Mouse (Mus musculus): ENCODE results near the gene Plekhs1. TPM values are rescaled to one million over a fixed set of nuclear protein-coding genes. Genes with fewer than 3 reads are reported as not detected.

Gene Plekhs1
- total and polyA plus RNA-seq, 3 experiments: not detected

GRCm38 (mm10) chr19:56424606-56425395 lies 36.6 kb upstream of the Plekhs1 start:
- H3K9me3 ChIP-seq (replicated peaks): 0 out of 2 replicates have a peak, but pooled peaks cover 4% of the 10 kb centered on the region
- H3K4me3 ChIP-seq (ENCODE audit: low read depth, low read length): no peak overlapping the region
- H3K4me1 ChIP-seq (ENCODE audit: insufficient read depth, low read depth, low read length): peaks cover 3% of the 10 kb centered on the region; the same call in 1 of the 2 replicates
- peaks cover 83% of the 10 kb centered on the region for H3K36me3 ChIP-seq (replicated peaks)
- ATAC-seq (ENCODE audit: extremely low read depth, insufficient number of reproducible peaks, low FRiP score, poor library complexity, severe bottlenecking) (no peak), DNase-seq (ENCODE audit: low spot score) (no peak)
- TF ChIP-seq TAL1 (conservative IDR thresholded peaks at IDR 0.05; ENCODE audit: low read depth, low read length): no peak
- no peak for TF ChIP-seq POLR2AphosphoS5 (IDR thresholded peaks at IDR 0.05; ENCODE audit: insufficient replicate concordance, low read depth, low read length)
- TF ChIP-seq GATA1 (IDR thresholded peaks at IDR 0.05; ENCODE audit: borderline replicate concordance, low read length): no peak
- TF ChIP-seq CTCF (IDR thresholded peaks at IDR 0.05; ENCODE audit: low read depth, low read length): no peak
- TF ChIP-seq GATA2 (IDR thresholded peaks at IDR 0.05; ENCODE audit: borderline replicate concordance, low read depth, low read length): no peak
- no peaks in the 10 kb centered on the region for H3K27me3 ChIP-seq (ENCODE audit: insufficient read depth, low read length)

DNA sequence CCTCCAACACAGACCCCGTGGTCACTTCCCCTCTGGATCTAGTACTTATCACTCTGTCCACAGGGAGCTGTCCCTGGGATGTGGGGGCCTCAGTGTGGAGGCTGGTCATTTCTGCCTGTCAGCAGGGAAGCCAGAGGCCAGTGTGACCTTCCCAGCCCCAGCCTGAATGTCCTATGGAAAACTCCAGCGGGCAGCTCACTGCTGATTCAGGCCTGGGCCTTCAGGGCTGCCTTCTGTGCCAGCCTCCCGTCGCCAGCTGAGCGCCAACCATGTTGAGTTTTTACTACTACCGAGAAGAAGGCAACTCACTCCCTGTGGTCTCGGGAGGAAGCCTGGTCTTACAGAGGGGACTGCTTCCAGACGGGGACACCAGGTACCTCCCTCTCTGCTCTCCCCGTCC lies 35.9 kb upstream of the Plekhs1 start:
- Histone ChIP-seq H3K9me3 (replicated peaks) (0 out of 2 replicates have a peak, but pooled peaks cover 4% of the 10 kb centered on the region), H3K36me3 (replicated peaks) (peaks cover 88% of the 10 kb centered on the region), H3K27me3 (ENCODE audit: insufficient read depth, low read length) (no peaks in the 10 kb centered on the region), H3K4me3 (ENCODE audit: low read depth, low read length) (no peak overlapping the region), H3K4me1 (ENCODE audit: insufficient read depth, low read depth, low read length) (peaks cover 3% of the 10 kb centered on the region; the same call in 1 of the 2 replicates)
- DNase-seq (ENCODE audit: low spot score): no peak
- ATAC-seq (ENCODE audit: extremely low read depth, insufficient number of reproducible peaks, low FRiP score, poor library complexity, severe bottlenecking): no peak
- TF ChIP-seq GATA1 (IDR thresholded peaks at IDR 0.05; ENCODE audit: borderline replicate concordance, low read length) (no peak), GATA2 (IDR thresholded peaks at IDR 0.05; ENCODE audit: borderline replicate concordance, low read depth, low read length) (no peak), TAL1 (conservative IDR thresholded peaks at IDR 0.05; ENCODE audit: low read depth, low read length) (no peak), POLR2AphosphoS5 (IDR thresholded peaks at IDR 0.05; ENCODE audit: insufficient replicate concordance, low read depth, low read length) (no peak), CTCF (IDR thresholded peaks at IDR 0.05; ENCODE audit: low read depth, low read length) (no peak)

GRCm38 (mm10) chr19:56430369-56430768 lies 31.1 kb upstream of the Plekhs1 start:
- H3K9me3 ChIP-seq (replicated peaks): 0 out of 2 replicates have a peak, but pooled peaks cover 2% of the 10 kb centered on the region
- DNase-seq (ENCODE audit: low spot score) (no peak), ATAC-seq (ENCODE audit: extremely low read depth, insufficient number of reproducible peaks, low FRiP score, poor library complexity, severe bottlenecking) (no peak)
- no peak overlapping the region for H3K4me3 ChIP-seq (ENCODE audit: low read depth, low read length)
- no peaks in the 10 kb centered on the region; the same call in 1 of the 2 replicates for H3K4me1 ChIP-seq (ENCODE audit: insufficient read depth, low read depth, low read length)
- H3K36me3 ChIP-seq (replicated peaks): peaks cover 92% of the 10 kb centered on the region
- H3K27me3 ChIP-seq (ENCODE audit: insufficient read depth, low read length): no peaks in the 10 kb centered on the region
- TF ChIP-seq TAL1 (conservative IDR thresholded peaks at IDR 0.05; ENCODE audit: low read depth, low read length) (no peak), POLR2AphosphoS5 (IDR thresholded peaks at IDR 0.05; ENCODE audit: insufficient replicate concordance, low read depth, low read length) (no peak), GATA2 (IDR thresholded peaks at IDR 0.05; ENCODE audit: borderline replicate concordance, low read depth, low read length) (no peak), CTCF (IDR thresholded peaks at IDR 0.05; ENCODE audit: low read depth, low read length) (no peak), GATA1 (IDR thresholded peaks at IDR 0.05; ENCODE audit: borderline replicate concordance, low read length) (no peak)

GRCm38 (mm10) chr19:56432706-56433105 lies 28.7 kb upstream of the Plekhs1 start:
- Histone ChIP-seq H3K36me3 (replicated peaks) (peaks cover 97% of the 10 kb centered on the region), H3K27me3 (ENCODE audit: insufficient read depth, low read length) (no peaks in the 10 kb centered on the region), H3K4me3 (ENCODE audit: low read depth, low read length) (no peak overlapping the region), H3K9me3 (replicated peaks) (peaks cover 9% of the 10 kb centered on the region), H3K4me1 (ENCODE audit: insufficient read depth, low read depth, low read length) (peaks cover 6% of the 10 kb centered on the region; the same call in 1 of the 2 replicates)
- ATAC-seq (ENCODE audit: extremely low read depth, insufficient number of reproducible peaks, low FRiP score, poor library complexity, severe bottlenecking) (no peak), DNase-seq (ENCODE audit: low spot score) (no peak)
- no peak for TF ChIP-seq CTCF (IDR thresholded peaks at IDR 0.05; ENCODE audit: low read depth, low read length)
- no peak for TF ChIP-seq TAL1 (conservative IDR thresholded peaks at IDR 0.05; ENCODE audit: low read depth, low read length)
- TF ChIP-seq GATA1 (IDR thresholded peaks at IDR 0.05; ENCODE audit: borderline replicate concordance, low read length): no peak
- no peak for TF ChIP-seq GATA2 (IDR thresholded peaks at IDR 0.05; ENCODE audit: borderline replicate concordance, low read depth, low read length)
- no peak for TF ChIP-seq POLR2AphosphoS5 (IDR thresholded peaks at IDR 0.05; ENCODE audit: insufficient replicate concordance, low read depth, low read length)

DNA sequence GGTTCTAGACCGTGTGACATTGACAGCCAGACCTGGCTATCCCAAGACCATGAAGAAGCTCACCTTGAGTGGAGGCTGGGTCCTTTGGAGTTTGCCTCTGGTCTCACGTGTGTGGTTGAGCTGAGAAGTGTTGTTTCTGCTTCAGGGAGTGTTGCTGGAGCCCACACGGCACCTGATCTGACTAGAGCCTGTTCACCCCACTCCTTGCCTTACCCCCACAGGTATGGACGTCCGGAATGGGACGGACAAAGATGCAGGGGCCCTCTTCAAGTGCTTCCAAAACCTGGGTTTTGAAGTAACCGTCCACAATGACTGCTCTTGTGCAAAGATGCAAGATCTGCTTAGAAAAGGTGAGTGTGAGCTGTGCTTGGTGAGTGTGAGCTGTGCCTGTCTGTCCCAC lies 27.9 kb upstream of the Plekhs1 start:
- H3K4me3 ChIP-seq (ENCODE audit: low read depth, low read length): no peak overlapping the region
- H3K27me3 ChIP-seq (ENCODE audit: insufficient read depth, low read length): no peaks in the 10 kb centered on the region
- H3K36me3 ChIP-seq (replicated peaks): peaks cover 97% of the 10 kb centered on the region
- no peak for TF ChIP-seq TAL1 (conservative IDR thresholded peaks at IDR 0.05; ENCODE audit: low read depth, low read length)
- no peak for TF ChIP-seq GATA1 (IDR thresholded peaks at IDR 0.05; ENCODE audit: borderline replicate concordance, low read length)
- TF ChIP-seq CTCF (IDR thresholded peaks at IDR 0.05; ENCODE audit: low read depth, low read length): no peak
- ATAC-seq (ENCODE audit: extremely low read depth, insufficient number of reproducible peaks, low FRiP score, poor library complexity, severe bottlenecking) (no peak), DNase-seq (ENCODE audit: low spot score) (no peak)
- peaks cover 8% of the 10 kb centered on the region for H3K9me3 ChIP-seq (replicated peaks)
- H3K4me1 ChIP-seq (ENCODE audit: insufficient read depth, low read depth, low read length): peaks cover 12% of the 10 kb centered on the region

DNA sequence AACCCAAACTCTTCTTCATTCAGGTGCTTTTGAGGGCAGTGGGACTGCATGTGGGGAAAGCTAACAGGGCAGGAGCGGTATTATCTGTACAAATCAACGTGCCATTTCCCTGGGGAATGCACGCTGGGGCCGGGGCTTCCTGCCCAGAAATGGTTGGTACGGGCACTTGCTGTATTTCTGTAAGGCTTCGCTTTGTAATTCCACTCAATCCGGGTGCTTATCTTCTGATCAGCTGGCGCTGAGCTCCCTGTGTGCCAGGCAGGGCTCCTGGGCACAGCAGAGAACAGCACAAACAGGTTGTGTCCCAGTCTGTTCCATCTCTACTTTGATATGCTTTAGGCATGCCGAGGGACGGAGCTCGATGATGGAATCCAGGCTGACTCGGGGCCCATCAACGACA lies 25.1 kb upstream of the Plekhs1 start:
- no peak for TF ChIP-seq TAL1 (conservative IDR thresholded peaks at IDR 0.05; ENCODE audit: low read depth, low read length)
- peaks cover 99% of the 10 kb centered on the region for H3K36me3 ChIP-seq (replicated peaks)
- ATAC-seq (ENCODE audit: extremely low read depth, insufficient number of reproducible peaks, low FRiP score, poor library complexity, severe bottlenecking) (no peak), DNase-seq (ENCODE audit: low spot score) (no peak)
- peaks cover 7% of the 10 kb centered on the region for H3K9me3 ChIP-seq (replicated peaks)
- H3K4me1 ChIP-seq (ENCODE audit: insufficient read depth, low read depth, low read length): peaks cover 36% of the 10 kb centered on the region
- no peaks in the 10 kb centered on the region for H3K27me3 ChIP-seq (ENCODE audit: insufficient read depth, low read length)
- H3K4me3 ChIP-seq (ENCODE audit: low read depth, low read length): no peak overlapping the region
